Mouse (Mus musculus) ES-Bruce4 (cell line): Measurements from ENCODE around the gene S1pr2. TPM values are rescaled to one million over a fixed set of nuclear protein-coding genes. Genes with fewer than 3 reads are reported as not detected.

Experiments used
- H3K27ac ChIP-seq: 2 replicates; pipeline ENCODE4 v1.5.1; 2012; ENCODE audit warnings: low read length, inconsistent platforms; ENCODE audit not compliant: insufficient read depth
- H3K27me3 ChIP-seq: 2 replicates; pipeline ENCODE4 v1.6.1; 2012; ENCODE audit warnings: mild to moderate bottlenecking, low read length, inconsistent platforms; ENCODE audit not compliant: control insufficient read depth, poor library complexity, insufficient read depth, severe bottlenecking
- H3K36me3 ChIP-seq: 2 replicates; pipeline ENCODE4 v1.6.1; 2012; ENCODE audit warnings: inconsistent platforms, mild to moderate bottlenecking, low read length, moderate library complexity; ENCODE audit not compliant: control insufficient read depth, poor library complexity, insufficient read depth, severe bottlenecking
- H3K4me1 ChIP-seq: one replicate; pipeline ENCODE4 v1.8.1; 2011; ENCODE audit warnings: low read length; ENCODE audit not compliant: control insufficient read depth, insufficient read depth
- H3K4me3 ChIP-seq: 2 replicates; pipeline ENCODE4 v1.5.1; 2011; ENCODE audit warnings: low read depth, mild to moderate bottlenecking, low read length
- H3K9ac ChIP-seq: 2 replicates; pipeline ENCODE4 v1.6.1; 2012; ENCODE audit warnings: low read depth, mild to moderate bottlenecking, inconsistent platforms; ENCODE audit not compliant: poor library complexity, severe bottlenecking
- H3K9me3 ChIP-seq: replicated peaks from 2 replicates; pipeline ENCODE4 v1.6.1; 2012; ENCODE audit warnings: mild to moderate bottlenecking, low read length, inconsistent platforms; ENCODE audit not compliant: control insufficient read depth, poor library complexity, insufficient read depth, severe bottlenecking
- CTCF ChIP-seq: IDR thresholded peaks from one replicate; pipeline ENCODE4 v1.8.1; 2011; ENCODE audit warnings: low read depth, low read length
- EP300 ChIP-seq: IDR thresholded peaks from 2 replicates; pipeline ENCODE4 v1.6.1; 2011; ENCODE audit warnings: low read depth, low read length; ENCODE audit not compliant: insufficient read depth
- POLR2A ChIP-seq: IDR thresholded peaks from one replicate; pipeline ENCODE4 v1.8.1; 2011; ENCODE audit warnings: low read length; ENCODE audit not compliant: insufficient read depth
- polyA plus RNA-seq: library from polyadenylated mRNA; stranded (reverse); fragments of >200 nt; gene quantifications from 2 replicates; pipeline ENCODE4 v1.2.4, GENCODE M21; 2011; ENCODE audit warnings: low read depth; ENCODE audit not compliant: missing spikeins, insufficient read depth, insufficient read length

S1pr2 gene
- polyA plus RNA-seq, 1 experiment = 19.9 TPM

DNA sequence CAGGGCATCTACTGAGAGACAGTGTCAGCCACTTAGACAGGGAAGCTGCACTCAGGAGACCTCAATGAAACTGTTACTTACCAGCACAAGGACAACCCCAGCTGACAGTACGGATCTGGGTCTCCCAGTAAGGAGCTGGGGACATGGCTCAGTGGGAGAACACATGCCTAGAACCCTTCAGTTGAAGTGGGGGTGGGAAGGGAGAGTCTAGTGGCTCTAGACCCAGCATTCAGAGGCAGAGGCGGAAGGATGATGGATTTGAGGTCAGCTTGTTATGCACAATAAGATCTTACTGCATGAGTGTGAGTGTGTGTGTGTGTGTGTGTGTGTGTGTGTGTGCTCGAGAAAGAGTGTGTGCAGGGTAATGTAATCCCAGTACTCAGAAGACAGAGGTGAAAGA lies 5.6 kb upstream of the S1pr2 start:
- Histone ChIP-seq H3K9me3 (no peaks in the 10 kb centered on the region), H3K27ac (peak overlapping the region; percentile 91), H3K4me1 (peaks cover 12% of the 10 kb centered on the region), H3K27me3 (no peaks in the 10 kb centered on the region), H3K9ac (peak overlapping the region; percentile 40; the same call in 1 of the 2 replicates), H3K36me3 (no peaks in the 10 kb centered on the region), H3K4me3 (no peak overlapping the region)
- TF ChIP-seq CTCF = no peak
- TF ChIP-seq EP300 = no peak
- TF ChIP-seq POLR2A = no peak

DNA sequence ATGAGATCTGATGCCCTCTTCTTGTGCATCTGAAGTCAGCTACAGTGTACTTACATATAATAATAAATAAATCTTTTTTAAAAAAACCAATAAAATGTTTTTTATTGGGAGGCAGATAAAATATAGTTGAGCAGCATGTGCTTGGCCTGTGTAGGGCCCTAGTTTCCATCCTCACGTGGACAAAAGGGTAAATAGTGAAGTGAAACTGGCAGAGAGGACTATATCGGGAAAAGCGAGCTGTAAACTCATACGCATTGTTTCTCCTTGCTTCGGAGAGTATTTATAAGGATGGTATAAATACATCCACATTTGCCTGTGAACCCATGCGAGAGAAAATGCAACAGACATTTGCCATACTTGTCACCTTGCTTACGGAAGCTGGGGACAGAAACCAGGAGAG lies 3.2 kb upstream of the S1pr2 start:
- H3K9me3 ChIP-seq = no peaks in the 10 kb centered on the region
- peak overlapping the region; percentile 34 for H3K9ac ChIP-seq
- H3K4me3 ChIP-seq = no peak overlapping the region
- H3K27ac ChIP-seq = peak overlapping the region; percentile 97
- no peaks in the 10 kb centered on the region for H3K36me3 ChIP-seq
- H3K27me3 ChIP-seq = no peaks in the 10 kb centered on the region
- no peak for TF ChIP-seq CTCF
- TF ChIP-seq POLR2A = no peak
- no peak for TF ChIP-seq EP300
- H3K4me1 ChIP-seq = peaks cover 12% of the 10 kb centered on the region

DNA sequence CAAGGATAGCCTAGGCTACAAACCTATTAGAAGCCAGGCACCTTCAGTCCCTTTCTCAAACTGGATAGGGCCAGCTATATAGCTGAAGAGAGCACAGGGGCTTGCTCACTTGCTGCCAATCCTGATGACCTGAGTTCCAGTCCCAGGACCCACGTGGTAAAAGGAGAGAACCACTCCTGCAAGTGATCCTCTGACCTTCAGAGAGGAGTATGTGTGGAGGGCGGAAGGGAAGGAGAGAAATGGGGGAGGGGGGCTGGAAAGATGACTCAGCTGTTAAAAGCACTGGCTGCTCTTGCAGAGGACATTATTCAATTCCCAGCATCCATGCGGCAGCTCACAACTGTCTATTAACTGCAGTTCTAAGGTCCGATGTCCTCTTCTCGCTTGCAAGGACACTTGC lies 2.6 kb upstream of the S1pr2 start:
- peak overlapping the region; percentile 12; the same call in 1 of the 2 replicates for H3K9ac ChIP-seq
- TF ChIP-seq EP300 (peak; percentile 98), POLR2A (no peak), CTCF (no peak)
- no peaks in the 10 kb centered on the region for H3K9me3 ChIP-seq
- no peaks in the 10 kb centered on the region for H3K36me3 ChIP-seq
- no peak overlapping the region for H3K4me3 ChIP-seq
- H3K27ac ChIP-seq = peak overlapping the region; percentile 97
- H3K27me3 ChIP-seq = no peaks in the 10 kb centered on the region
- peaks cover 12% of the 10 kb centered on the region for H3K4me1 ChIP-seq

DNA sequence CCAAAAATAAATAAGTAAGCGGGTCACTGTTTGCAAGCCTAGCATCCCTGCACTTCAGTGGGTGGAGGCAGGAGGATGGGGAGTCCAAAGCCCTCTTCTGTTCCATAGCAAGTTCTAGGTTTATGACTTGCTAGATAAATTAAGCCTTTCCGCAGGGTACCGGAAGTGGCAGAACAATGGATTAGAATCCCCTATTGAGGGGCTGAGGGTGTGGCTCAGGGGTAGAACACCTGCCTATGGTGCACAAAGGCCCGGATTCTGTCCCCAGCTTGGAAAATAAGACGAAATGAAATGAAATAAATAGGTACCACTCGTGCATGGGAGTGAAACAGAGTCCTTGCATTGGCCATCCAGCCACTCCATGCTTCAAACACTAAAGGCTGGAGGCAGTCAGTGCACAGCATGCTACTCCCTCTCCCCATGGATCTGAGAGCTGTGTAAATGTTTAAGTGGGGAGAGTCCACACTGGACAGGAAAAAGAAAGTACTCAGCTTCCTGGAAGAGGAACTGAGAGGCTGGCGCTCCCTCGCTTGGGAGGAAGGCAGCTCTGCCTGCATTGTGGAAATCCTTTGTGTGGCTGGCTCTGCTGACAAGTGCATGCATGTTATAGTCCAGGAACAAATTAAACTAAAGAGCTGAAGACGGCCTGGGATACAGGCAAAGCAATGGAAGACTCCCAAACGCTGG lies 2.0 kb upstream of the S1pr2 start:
- H3K4me1 ChIP-seq = peaks cover 12% of the 10 kb centered on the region
- peak overlapping the region; percentile 12; the same call in 1 of the 2 replicates for H3K9ac ChIP-seq
- peak overlapping the region; percentile 97 for H3K27ac ChIP-seq

DNA sequence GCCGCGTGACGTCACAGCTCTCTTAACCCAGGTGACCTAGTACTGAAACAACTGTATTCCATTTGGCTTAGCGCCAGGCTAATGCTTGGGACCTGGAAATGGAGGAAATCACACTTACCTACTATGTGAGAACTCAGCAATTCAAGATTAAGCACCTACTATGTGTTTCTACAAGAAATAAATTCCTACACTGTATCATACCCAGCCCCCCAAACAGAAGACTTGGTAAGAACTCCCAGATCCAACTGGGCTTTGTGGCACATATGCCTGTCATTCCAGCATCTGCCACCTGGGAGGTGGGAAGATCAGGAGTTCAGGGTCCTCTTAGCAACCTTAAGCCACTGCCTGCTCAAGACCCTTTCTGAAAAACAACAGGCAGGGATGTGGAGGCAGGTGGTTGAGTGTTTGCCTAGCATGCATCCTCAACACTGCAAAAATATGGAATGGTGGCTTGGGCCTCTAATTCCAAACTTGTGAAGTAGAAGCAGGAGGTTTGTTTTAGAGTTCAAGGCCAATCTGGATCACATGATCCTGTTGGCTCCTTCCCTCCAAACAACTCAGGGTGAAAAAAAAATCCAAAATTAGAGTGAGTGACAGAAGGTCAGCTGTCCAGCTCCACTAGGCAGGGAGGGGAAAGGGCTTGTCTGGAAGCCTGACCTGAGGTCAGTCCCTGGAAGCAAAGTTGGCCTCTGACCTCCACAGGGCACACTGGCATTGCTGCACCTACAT lies 544 bp upstream of the S1pr2 start:
- H3K36me3 ChIP-seq = no peaks in the 10 kb centered on the region
- no peaks in the 10 kb centered on the region for H3K9me3 ChIP-seq
- peaks cover 13% of the 10 kb centered on the region for H3K4me1 ChIP-seq
- no peaks in the 10 kb centered on the region for H3K27me3 ChIP-seq
- peak overlapping the region; percentile 79; the same call in 1 of the 2 replicates for H3K9ac ChIP-seq
- TF ChIP-seq EP300 = no peak
- TF ChIP-seq POLR2A = no peak
- TF ChIP-seq CTCF = no peak
- peak overlapping the region; percentile 82 for H3K4me3 ChIP-seq
- H3K27ac ChIP-seq = peak overlapping the region; percentile 97

More for the DNA sequence above, 2.0 kb upstream of the S1pr2 start:
- Histone ChIP-seq H3K36me3 (no peaks in the 10 kb centered on the region), H3K9me3 (no peaks in the 10 kb centered on the region), H3K4me3 (no peak overlapping the region), H3K27me3 (no peaks in the 10 kb centered on the region)
- TF ChIP-seq EP300 = peak; percentile 83
- no peak for TF ChIP-seq CTCF
